Mouse (Mus musculus) heart, embryonic 14.5 days (tissue): ENCODE measurements around the gene Hsd17b14. TPM values are rescaled to one million over a fixed set of nuclear protein-coding genes. Genes with fewer than 3 reads are reported as not detected.
A peak's percentile ranks its signal among the peaks of the same experiment; 100 is the strongest.
"Not testable (repeated sequence)": the region's sequence is repeated elsewhere in the genome, so short reads cannot be mapped to it uniquely, and the experiment has no call there.

ENCODE experiments used
- ATAC-seq: fragments of 200-750 bp; cut with Nextera tagmentation; 2 replicates; pipeline ENCODE4 v1.8.0; 2017; ENCODE audit warnings: low read depth, moderate TSS enrichment; ENCODE audit not compliant: insufficient number of reproducible peaks, insufficient read depth, low FRiP score
- H3K27ac ChIP-seq, 2 experiments: fragments of 200-500 bp in 1 of 2; fragments of 300-500 bp in 1 of 2; sonication (generic) in 1 of 2; replicated peaks in 1 of 2; 2 replicates each; pipeline ENCODE4 v1.5.1; 2012 to 2014; ENCODE audit warnings: low read depth in 2 of 2, low read length in 2 of 2, control low read depth in 1 of 2, mild to moderate bottlenecking in 1 of 2, mixed read lengths in 1 of 2; ENCODE audit not compliant: control insufficient read depth in 1 of 2, insufficient read depth in 1 of 2
- H3K27me3 ChIP-seq: fragments of 300-500 bp; sonication (generic); 2 replicates; pipeline ENCODE4 v1.6.1; 2014; ENCODE audit warnings: mild to moderate bottlenecking, low read length, control low read depth; ENCODE audit not compliant: control insufficient read depth, insufficient read depth
- H3K36me3 ChIP-seq: fragments of 300-500 bp; sonication (generic); 2 replicates; pipeline ENCODE4 v1.6.1; 2014; ENCODE audit warnings: mild to moderate bottlenecking, control low read depth, low read length, mixed read lengths; ENCODE audit not compliant: control insufficient read depth, insufficient read depth
- H3K4me1 ChIP-seq, 2 experiments: fragments of 200-500 bp in 1 of 2; fragments of 300-500 bp in 1 of 2; sonication (generic) in 1 of 2; 2 replicates each; pipeline ENCODE4 v1.6.1; 2012 to 2014; ENCODE audit warnings: low read length in 2 of 2, control low read depth in 1 of 2, mixed read lengths in 1 of 2; ENCODE audit not compliant: control insufficient read depth in 2 of 2, insufficient read depth in 2 of 2
- H3K4me2 ChIP-seq: fragments of 300-500 bp; sonication (generic); 2 replicates; pipeline ENCODE4 v1.6.1; 2014; ENCODE audit warnings: mild to moderate bottlenecking, low read length
- H3K4me3 ChIP-seq, 2 experiments: fragments of 200-500 bp in 1 of 2; fragments of 300-500 bp in 1 of 2; sonication (generic) in 1 of 2; 2 replicates each; pipeline ENCODE4 v1.5.1; 2012 to 2014; ENCODE audit warnings: low read length in 2 of 2, mild to moderate bottlenecking in 2 of 2, control low read depth in 1 of 2, low read depth in 1 of 2, moderate library complexity in 1 of 2; ENCODE audit not compliant: control insufficient read depth in 1 of 2, insufficient read depth in 1 of 2
- H3K9ac ChIP-seq: fragments of 300-500 bp; sonication (generic); 2 replicates; pipeline ENCODE4 v1.6.1; 2014; ENCODE audit warnings: mild to moderate bottlenecking, low read length
- H3K9me3 ChIP-seq: fragments of 300-500 bp; sonication (generic); 2 replicates; pipeline ENCODE4 v1.6.1; 2016; ENCODE audit warnings: low read length, control low read depth; ENCODE audit not compliant: control insufficient read depth
- WGBS: fragments of 180-500 bp; shearing (Covaris S2); extraction: QIAGEN DNeasy Blood & Tissue Kit; methylation state at CpG from one replicate; pipeline ENCODE4 v1.1.7; 2014; 5-methylcytosine and 5-hydroxymethylcytosine counted together
- polyA plus RNA-seq: library from polyadenylated mRNA; unstranded; fragments of >200 nt; fragmentation: Nextera tagmentation; extraction: Ambion mirVana; gene quantifications from 2 replicates; pipeline ENCODE4 v1.2.1, GENCODE M21; 2014

The Hsd17b14 gene
- polyA plus RNA-seq, 1 experiment from 2014 or later: 0.26 TPM

DNA sequence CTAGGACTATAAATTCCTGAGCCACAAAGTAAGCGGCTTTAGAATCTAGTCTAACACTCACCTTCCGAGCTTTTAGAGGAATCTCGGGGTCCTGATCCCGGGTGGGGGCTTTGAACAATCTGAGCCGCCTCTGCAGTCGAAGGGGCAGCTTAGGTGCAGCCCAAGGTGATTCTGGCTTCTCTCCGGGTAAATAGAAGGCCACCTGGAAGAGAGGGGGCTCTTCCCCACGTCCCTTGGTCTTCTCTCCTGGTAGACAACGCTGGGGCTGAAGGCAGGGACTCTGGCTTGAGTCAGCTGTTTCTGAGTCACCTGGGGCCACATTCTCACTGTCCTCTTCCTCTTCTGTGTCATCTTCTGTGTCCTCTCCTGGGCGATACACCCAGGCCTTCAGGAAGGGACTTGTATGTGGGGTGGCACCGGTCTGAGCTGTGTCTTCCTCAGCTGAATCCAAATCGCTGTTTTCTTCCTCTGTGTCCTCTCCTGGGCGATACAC, 31.0 kb upstream of the Hsd17b14 start:
- H3K27ac ChIP-seq: no peak overlapping the region
- peak overlapping the region; percentile 10 to 26; a peak in 3 of 4 replicates for H3K4me3 ChIP-seq
- H3K9ac ChIP-seq: peak overlapping the region; percentile 64

DNA sequence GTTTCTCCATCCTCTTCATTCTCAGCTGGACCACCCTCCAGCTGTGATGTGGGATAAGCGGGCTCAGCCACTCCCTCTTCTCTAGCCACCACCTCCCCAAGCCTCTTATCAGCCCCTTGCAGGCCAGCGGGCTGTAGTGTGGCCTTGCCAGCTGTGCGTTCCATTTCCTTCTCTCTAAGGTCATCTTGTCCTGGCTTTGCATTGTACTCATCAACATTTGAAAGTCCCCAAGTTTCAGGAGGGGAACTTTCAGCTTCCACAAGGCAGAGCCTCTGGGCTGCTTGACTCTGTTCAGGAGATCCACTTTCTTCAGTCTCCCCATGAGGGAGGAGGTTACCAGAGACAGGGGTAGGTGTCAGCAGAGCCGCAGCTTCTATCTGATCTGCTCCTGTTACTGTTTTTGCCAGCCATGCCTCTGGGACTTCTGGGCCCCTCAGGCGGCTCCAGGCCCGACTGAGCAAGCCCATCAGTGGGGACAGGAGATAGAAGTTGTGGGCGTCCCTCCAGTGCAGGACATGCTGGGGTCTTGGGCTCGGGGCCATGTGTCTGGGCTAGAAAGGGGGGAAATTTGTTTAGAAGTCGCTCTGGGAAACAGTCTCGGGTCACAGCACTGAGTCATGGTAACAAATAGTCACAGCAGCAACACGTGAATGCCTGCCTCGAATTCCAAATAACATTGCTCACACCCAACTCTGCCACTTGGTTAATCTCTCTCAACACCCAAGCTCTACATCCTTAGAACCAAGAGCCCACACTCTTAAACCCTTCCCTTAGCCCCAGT, 29.7 kb upstream of the Hsd17b14 start:
- H3K36me3 ChIP-seq: peaks cover 22% of the 10 kb centered on the region
- H3K27ac ChIP-seq: peak overlapping the region; percentile 87 to 98
- H3K9ac ChIP-seq: peak overlapping the region; percentile 94
- H3K27me3 ChIP-seq: no peaks in the 10 kb centered on the region
- H3K4me2 ChIP-seq: peak overlapping the region; percentile 82
- H3K4me1 ChIP-seq: peaks cover 22 to 37% of the 10 kb centered on the region in 2 experiments
- WGBS: 3% methylated on average over 12 of the region's 12 CpGs
- no peaks in the 10 kb centered on the region for H3K9me3 ChIP-seq
- peak; percentile 29; the same call in 1 of the 2 replicates for ATAC-seq
- H3K4me3 ChIP-seq: peak overlapping the region; percentile 65 to 77

More for the DNA sequence above, 31.0 kb upstream of the Hsd17b14 start:
- ATAC-seq: no peak
- Histone ChIP-seq H3K9me3 (no peaks in the 10 kb centered on the region), H3K27me3 (no peaks in the 10 kb centered on the region), H3K36me3 (peaks cover 22% of the 10 kb centered on the region), H3K4me1 (peaks cover 14 to 28% of the 10 kb centered on the region in 2 experiments), H3K4me2 (peak overlapping the region; percentile 56)
- 76% methylated on average over 13 of the region's 13 CpGs for WGBS

DNA sequence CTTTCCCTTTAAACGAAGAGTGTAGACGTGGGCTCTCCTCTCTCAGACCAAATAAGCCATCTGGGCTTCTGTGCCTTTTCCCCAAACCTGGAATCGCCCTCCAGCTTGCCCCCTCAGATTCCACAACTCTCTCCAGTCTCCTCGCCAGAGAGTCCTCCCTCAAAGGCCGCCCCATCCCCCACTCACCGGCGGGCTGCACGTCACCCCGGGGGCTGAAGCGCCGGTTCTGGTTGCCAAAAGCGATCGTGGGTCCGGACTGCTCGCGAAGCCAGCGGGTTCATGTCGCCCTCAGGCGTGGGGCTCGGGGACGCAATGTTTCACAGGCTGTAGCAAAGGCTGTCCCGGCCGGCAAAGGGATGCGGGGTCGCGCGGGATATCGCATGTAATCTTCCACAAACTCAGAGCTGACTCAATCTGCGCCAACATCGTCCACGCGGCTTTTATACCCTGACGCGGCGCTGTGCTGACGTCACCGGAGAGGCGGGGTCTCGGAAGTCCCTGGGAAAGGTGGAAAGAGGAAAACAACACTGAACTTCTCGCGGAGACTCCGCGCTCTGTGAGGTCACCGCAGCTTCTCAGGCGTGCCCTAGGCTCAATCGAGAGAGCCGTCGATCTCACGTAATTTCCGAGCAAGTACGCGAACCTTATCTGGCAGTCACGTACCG, 28.8 kb upstream of the Hsd17b14 start, which contains the start of the genes Ppp1r15a and Plekha4:
TSS of gene Ppp1r15a (minus strand) at position 460 of the 665 bp plus-strand sequence.
TSS of gene Plekha4 (plus strand) at position 522 of the 665 bp plus-strand sequence.
- WGBS: under 1% methylated on average over 54 of the region's 54 CpGs
- Histone ChIP-seq H3K9me3 (no peaks in the 10 kb centered on the region), H3K27ac (peak within 1 kb of the TSS; percentile 87 to 98), H3K9ac (peak within 1 kb of the TSS; percentile 94), H3K36me3 (peaks cover 22% of the 10 kb centered on the region), H3K4me1 (peaks cover 29 to 46% of the 10 kb centered on the region in 2 experiments), H3K4me2 (peak within 1 kb of the TSS; percentile 82), H3K4me3 (peak within 1 kb of the TSS; percentile 65 to 77), H3K27me3 (no peaks in the 10 kb centered on the region)
- peak; percentile 75 for ATAC-seq

DNA sequence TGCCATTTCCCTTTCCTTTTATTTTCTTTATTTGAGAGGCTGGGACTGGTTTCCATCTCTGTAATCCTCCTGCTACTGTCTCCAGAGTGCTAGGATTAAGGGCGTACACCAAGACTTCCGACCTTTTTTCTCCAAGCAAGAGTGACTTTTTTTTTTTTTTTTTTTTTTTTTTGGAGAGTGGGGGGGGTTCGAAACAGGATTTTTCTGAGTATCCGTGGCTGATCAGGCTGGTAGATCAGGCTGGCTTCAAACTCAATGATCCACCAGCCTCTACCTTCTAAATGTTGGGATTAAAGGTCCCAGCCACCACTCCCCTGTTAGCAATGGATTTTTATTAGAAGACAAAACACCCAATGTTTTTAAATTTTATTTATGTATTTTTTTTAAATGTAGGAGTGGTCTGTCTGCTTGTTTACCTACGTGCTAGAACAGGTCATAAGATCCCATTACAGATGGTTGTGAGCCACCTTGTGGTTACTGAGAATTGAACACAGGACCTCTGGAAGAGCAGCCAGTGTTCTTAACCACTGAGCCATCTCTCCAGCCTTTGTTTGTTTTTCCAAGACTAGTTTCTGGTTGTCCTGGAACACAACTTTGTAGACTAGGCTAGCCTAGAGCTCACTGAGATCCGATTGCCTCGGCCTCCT, 28.1 kb upstream of the Hsd17b14 start:
- Histone ChIP-seq H3K4me3 (peak overlapping the region; percentile 65 to 77), H3K27me3 (no peaks in the 10 kb centered on the region), H3K9ac (peak overlapping the region; percentile 94), H3K27ac (peak overlapping the region; percentile 87 to 98), H3K4me2 (peak overlapping the region; percentile 82), H3K4me1 (peaks cover 29 to 46% of the 10 kb centered on the region in 2 experiments), H3K9me3 (no peaks in the 10 kb centered on the region), H3K36me3 (peaks cover 22% of the 10 kb centered on the region)
- ATAC-seq: no peak
- WGBS: 17% methylated on average over 7 of the region's 7 CpGs

DNA sequence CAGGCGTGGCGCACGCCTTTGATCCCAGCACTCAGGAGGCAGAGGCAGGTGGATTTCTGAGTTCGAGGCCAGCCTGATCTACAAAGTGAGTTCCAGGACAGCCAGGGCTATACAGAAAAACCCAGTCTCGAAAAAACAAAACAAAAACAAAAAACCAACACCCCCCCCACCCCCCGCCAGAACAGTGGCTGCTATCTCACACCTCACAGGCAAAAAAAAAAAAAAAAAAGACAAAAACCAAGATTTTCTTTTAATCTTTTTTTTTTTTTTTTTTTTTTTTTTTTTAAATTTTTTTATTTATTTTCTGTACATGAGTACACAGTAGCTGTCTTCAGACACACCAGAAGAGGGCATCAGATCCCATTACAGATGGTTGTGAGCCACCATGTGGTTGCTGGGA, 27.5 kb upstream of the Hsd17b14 start:
- H3K27me3 ChIP-seq, H3K9me3 ChIP-seq, H3K9ac ChIP-seq, H3K4me2 ChIP-seq, H3K4me3 ChIP-seq, ATAC-seq: not testable (repeated sequence)
- Histone ChIP-seq H3K36me3 (peaks cover 22% of the 10 kb centered on the region), H3K27ac (0 out of 4 replicates have a peak overlapping the region, but pooled peaks of 1 of the 2 experiments have one; percentile 98), H3K4me1 (peaks cover 27 to 44% of the 10 kb centered on the region in 2 experiments)
- 84% methylated on average over 6 of the region's 6 CpGs for WGBS

DNA sequence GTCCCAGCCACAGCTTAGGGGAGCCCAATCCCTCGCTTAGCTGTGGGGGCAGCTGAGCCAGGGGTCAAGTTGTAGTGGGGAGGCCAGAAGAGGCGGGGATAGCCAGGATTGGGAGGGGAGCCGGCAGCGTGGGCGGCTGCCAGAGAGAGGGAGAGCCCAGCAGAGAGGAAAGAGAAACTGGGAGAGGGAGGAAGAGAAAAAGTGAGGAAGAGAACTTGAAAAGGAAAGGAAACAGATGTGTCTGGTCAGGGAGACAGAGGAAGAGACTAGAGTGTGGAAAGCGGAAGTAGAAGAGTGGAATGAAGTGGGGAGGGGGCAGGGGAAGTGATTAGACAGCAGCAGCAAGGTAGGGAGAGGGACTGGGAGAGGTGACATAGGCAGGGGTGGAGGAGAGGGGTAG, 25.2 kb upstream of the Hsd17b14 start:
- H3K27me3 ChIP-seq: no peaks in the 10 kb centered on the region
- WGBS: 10% methylated on average over 6 of the region's 6 CpGs
- H3K36me3 ChIP-seq: peaks cover 3% of the 10 kb centered on the region; the same call in 1 of the 2 replicates
- H3K4me1 ChIP-seq: peaks cover 23 to 29% of the 10 kb centered on the region in 2 experiments
- H3K27ac ChIP-seq: 0 out of 4 replicates have a peak overlapping the region, but pooled peaks of 1 of the 2 experiments have one; percentile 44
- H3K4me3 ChIP-seq: no peak overlapping the region
- ATAC-seq: no peak
- H3K4me2 ChIP-seq: peak overlapping the region; percentile 26; the same call in 1 of the 2 replicates
- peak overlapping the region; percentile 34; the same call in 1 of the 2 replicates for H3K9ac ChIP-seq
- no peaks in the 10 kb centered on the region for H3K9me3 ChIP-seq

GRCm38 (mm10) chr7:45530643-45531042, 24.1 kb upstream of the Hsd17b14 start:
- no peak for ATAC-seq
- Histone ChIP-seq H3K4me3 (no peak overlapping the region), H3K9me3 (no peaks in the 10 kb centered on the region), H3K27me3 (no peaks in the 10 kb centered on the region), H3K9ac (no peak overlapping the region), H3K36me3 (no peaks in the 10 kb centered on the region), H3K4me1 (peaks cover 15 to 18% of the 10 kb centered on the region in 2 experiments), H3K4me2 (no peak overlapping the region), H3K27ac (no peak overlapping the region)
- WGBS: 41% methylated on average over 2 of the region's 2 CpGs
